Mouse (Mus musculus) embryonic facial prominence, embryonic 14.5 days (tissue): ENCODE results near the gene Map7. TPM values are rescaled to one million over a fixed set of nuclear protein-coding genes. Genes with fewer than 3 reads are reported as not detected.

ENCODE experiments used
- ATAC-seq: fragments of 200-750 bp; cut with Nextera tagmentation; 2 replicates; pipeline ENCODE4 v1.8.0; 2017; ENCODE audit warnings: low read depth, moderate number of reproducible peaks, moderate TSS enrichment
- DNase-seq: peaks from one replicate; pipeline ENCODE4 v3.0.0-alpha.2; 2015; ENCODE audit warnings: low spot score
- H3K27ac ChIP-seq: fragments of 300-500 bp; sonication (generic); replicated peaks from 2 replicates; pipeline ENCODE4 v1.5.1; 2014; ENCODE audit warnings: low read depth, mild to moderate bottlenecking, low read length, moderate library complexity
- H3K27me3 ChIP-seq: fragments of 300-500 bp; sonication (generic); replicated peaks from 2 replicates; pipeline ENCODE4 v1.6.1; 2014; ENCODE audit warnings: low read length; ENCODE audit not compliant: control insufficient read depth, insufficient read depth
- H3K36me3 ChIP-seq: fragments of 300-500 bp; sonication (generic); 2 replicates; pipeline ENCODE4 v1.6.1; 2014; ENCODE audit warnings: low read length, mixed read lengths; ENCODE audit not compliant: control insufficient read depth, insufficient read depth
- H3K4me1 ChIP-seq: fragments of 300-500 bp; sonication (generic); 2 replicates; pipeline ENCODE4 v1.6.1; 2014; ENCODE audit warnings: antibody characterized with exemption, low read length; ENCODE audit not compliant: control insufficient read depth, insufficient read depth
- H3K4me2 ChIP-seq: fragments of 300-500 bp; sonication (generic); 2 replicates; pipeline ENCODE4 v1.6.1; 2014; ENCODE audit warnings: low read depth, mild to moderate bottlenecking, low read length, moderate library complexity, mixed read lengths
- H3K4me3 ChIP-seq: fragments of 300-500 bp; sonication (generic); 2 replicates; pipeline ENCODE4 v1.5.1; 2014; ENCODE audit warnings: low read depth, mild to moderate bottlenecking, low read length
- H3K9ac ChIP-seq: fragments of 300-500 bp; sonication (generic); 2 replicates; pipeline ENCODE4 v1.6.1; 2014; ENCODE audit warnings: low read depth, mild to moderate bottlenecking, low read length, moderate library complexity, mixed read lengths
- H3K9me3 ChIP-seq: fragments of 300-500 bp; sonication (generic); 2 replicates; pipeline ENCODE4 v1.6.1; 2016; ENCODE audit warnings: low read length; ENCODE audit not compliant: control insufficient read depth
- WGBS: fragments of 180-500 bp; shearing (Covaris S2); extraction: QIAGEN DNeasy Blood & Tissue Kit; methylation state at CpG from one replicate; pipeline ENCODE4 v1.1.7; 2014; 5-methylcytosine and 5-hydroxymethylcytosine counted together
- polyA plus RNA-seq: library from polyadenylated mRNA; unstranded; fragments of >200 nt; fragmentation: Nextera tagmentation; extraction: Ambion mirVana; gene quantifications from 2 replicates; pipeline ENCODE4 v1.2.1, GENCODE M21; 2014

Map7 gene
- polyA plus RNA-seq, 1 experiment from 2014 or later = 10.0 TPM

GRCm38 (mm10) chr10:20171756-20172155 lies 23.5 kb downstream of the Map7 start:
- H3K4me2 ChIP-seq = no peak overlapping the region
- 45% methylated on average over 4 of the region's 4 CpGs for WGBS
- no peak overlapping the region for H3K27ac ChIP-seq
- no peaks in the 10 kb centered on the region for H3K36me3 ChIP-seq
- no peak overlapping the region for H3K4me3 ChIP-seq
- DNase-seq (no peak), ATAC-seq (no peak)
- H3K9me3 ChIP-seq = no peaks in the 10 kb centered on the region
- H3K27me3 ChIP-seq = no peaks in the 10 kb centered on the region
- H3K4me1 ChIP-seq = peaks cover 15% of the 10 kb centered on the region
- H3K9ac ChIP-seq = no peak overlapping the region

- no peaks in the 10 kb centered on the region for H3K36me3 ChIP-seq
- H3K27ac ChIP-seq = no peak overlapping the region
- no peak for ATAC-seq
- H3K4me3 ChIP-seq = no peak overlapping the region
- DNase-seq = peak; percentile 75
- H3K4me2 ChIP-seq = no peak overlapping the region
- no peaks in the 10 kb centered on the region for H3K9me3 ChIP-seq
- H3K27me3 ChIP-seq = no peaks in the 10 kb centered on the region
- WGBS = 65% methylated on average over 3 of the region's 4 CpGs
- no peak overlapping the region for H3K9ac ChIP-seq
- H3K4me1 ChIP-seq = peaks cover 15% of the 10 kb centered on the region
Measured at GRCm38 (mm10) chr10:20173733-20174132, 25.5 kb downstream of the Map7 start.

DNA sequence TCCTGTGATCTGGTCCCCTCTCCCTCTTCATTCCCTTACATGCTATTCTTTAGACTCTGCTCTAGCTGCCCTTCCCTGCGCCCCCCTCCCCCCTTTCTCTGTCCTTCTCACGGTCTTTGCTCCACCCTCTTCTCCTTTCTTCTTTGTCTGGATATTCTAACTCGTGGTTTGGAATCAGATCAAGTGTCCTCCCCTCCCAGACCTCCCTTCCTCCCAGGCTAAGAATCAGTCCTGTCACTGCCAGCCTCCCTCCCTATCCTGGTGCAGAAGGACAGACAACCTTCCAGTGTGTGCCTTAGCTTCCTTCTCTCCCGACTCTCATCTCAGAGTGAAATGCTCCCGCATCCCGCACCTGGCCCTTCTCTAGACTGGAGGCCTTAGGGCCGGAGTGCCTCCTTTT lies 27.8 kb downstream of the Map7 start:
- no peak overlapping the region for H3K27ac ChIP-seq
- ATAC-seq (no peak), DNase-seq (no peak)
- H3K9me3 ChIP-seq = no peaks in the 10 kb centered on the region
- no peaks in the 10 kb centered on the region for H3K27me3 ChIP-seq
- WGBS = 57% methylated on average over 7 of the region's 7 CpGs
- H3K4me2 ChIP-seq = no peak overlapping the region
- no peak overlapping the region for H3K9ac ChIP-seq
- no peaks in the 10 kb centered on the region for H3K36me3 ChIP-seq
- peaks cover 3% of the 10 kb centered on the region for H3K4me1 ChIP-seq
- H3K4me3 ChIP-seq = no peak overlapping the region

- peak; percentile 84 for DNase-seq
- Histone ChIP-seq H3K4me1 (peaks cover 8% of the 10 kb centered on the region; the same call in 1 of the 2 replicates), H3K9ac (no peak overlapping the region), H3K4me2 (no peak overlapping the region), H3K36me3 (no peaks in the 10 kb centered on the region), H3K27me3 (no peaks in the 10 kb centered on the region), H3K27ac (no peak overlapping the region), H3K4me3 (no peak overlapping the region), H3K9me3 (no peaks in the 10 kb centered on the region)
- 34% methylated on average over 12 of the region's 12 CpGs for WGBS
- peak; percentile 86 for ATAC-seq
Measured at GRCm38 (mm10) chr10:20178807-20179605, 30.7 kb downstream of the Map7 start.

DNA sequence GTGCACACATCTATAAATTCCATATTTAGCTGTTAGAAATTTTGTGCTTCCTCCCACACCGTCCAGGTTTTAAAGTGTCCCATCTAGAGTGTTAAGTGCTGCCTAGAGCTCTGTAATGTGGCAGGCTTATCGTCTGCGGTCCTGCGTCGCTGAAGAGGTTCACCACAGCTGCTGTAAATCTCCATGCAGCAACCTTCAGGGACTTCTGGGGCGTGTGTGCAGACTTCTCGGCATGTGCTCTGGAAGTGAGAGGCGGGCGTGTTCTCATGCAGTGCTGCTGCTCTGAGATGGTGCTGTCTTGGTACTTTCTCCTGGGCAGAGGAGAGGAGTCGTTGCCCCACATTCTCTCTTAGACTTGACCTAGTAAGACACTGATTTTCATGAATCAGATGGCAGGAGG lies 32.9 kb downstream of the Map7 start:
- H3K36me3 ChIP-seq = no peaks in the 10 kb centered on the region
- peak; percentile 41 for DNase-seq
- no peak for ATAC-seq
- H3K9ac ChIP-seq = no peak overlapping the region
- H3K9me3 ChIP-seq = no peaks in the 10 kb centered on the region
- H3K27ac ChIP-seq = no peak overlapping the region
- no peak overlapping the region for H3K4me2 ChIP-seq
- H3K4me3 ChIP-seq = no peak overlapping the region
- peaks cover 8% of the 10 kb centered on the region; the same call in 1 of the 2 replicates for H3K4me1 ChIP-seq
- no peaks in the 10 kb centered on the region for H3K27me3 ChIP-seq
- WGBS = 30% methylated on average over 10 of the region's 10 CpGs

DNA sequence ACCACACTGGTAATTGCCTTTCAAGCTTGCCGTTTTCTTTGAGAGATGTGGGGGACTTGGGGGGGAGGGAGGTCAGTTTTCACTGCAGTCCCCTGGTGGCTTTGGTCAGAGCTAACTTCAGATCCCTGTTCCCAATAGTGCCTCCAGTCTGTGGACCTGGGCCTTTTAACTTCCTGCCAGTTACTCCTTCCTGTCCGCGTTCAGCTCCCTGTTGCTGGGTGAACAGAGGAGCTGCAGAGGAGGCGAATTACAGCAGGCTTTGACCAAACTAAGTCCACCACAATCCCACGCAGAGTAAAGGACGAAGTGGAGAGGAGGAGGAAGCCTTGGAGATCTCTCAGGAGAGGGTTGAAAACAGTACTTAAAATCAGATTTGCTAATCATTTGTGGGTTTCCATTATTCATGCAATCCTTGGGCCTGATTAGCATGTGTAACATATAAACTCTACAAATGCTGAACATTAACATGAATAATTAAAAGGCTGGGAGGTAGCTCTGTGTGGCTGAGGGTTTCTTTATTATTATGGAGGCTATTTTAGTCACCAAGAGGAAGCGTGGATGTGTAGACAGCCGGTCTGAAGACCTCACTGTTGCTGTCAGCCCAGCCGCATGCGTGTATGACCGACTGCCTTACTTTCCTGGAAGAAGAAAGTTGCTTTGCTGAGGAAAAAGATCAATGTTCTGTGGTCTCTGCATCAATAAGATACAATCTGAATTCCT lies 33.6 kb downstream of the Map7 start:
- peaks cover 8% of the 10 kb centered on the region; the same call in 1 of the 2 replicates for H3K4me1 ChIP-seq
- H3K9ac ChIP-seq = no peak overlapping the region
- H3K4me2 ChIP-seq = no peak overlapping the region
- H3K9me3 ChIP-seq = no peaks in the 10 kb centered on the region
- DNase-seq = no peak
- H3K27me3 ChIP-seq = no peaks in the 10 kb centered on the region
- H3K36me3 ChIP-seq = no peaks in the 10 kb centered on the region
- WGBS = 36% methylated on average over 11 of the region's 11 CpGs
- no peak overlapping the region for H3K4me3 ChIP-seq
- ATAC-seq = no peak
- no peak overlapping the region for H3K27ac ChIP-seq

- no peak overlapping the region for H3K4me3 ChIP-seq
- 64% methylated on average over 4 of the region's 4 CpGs for WGBS
- H3K9ac ChIP-seq = no peak overlapping the region
- no peak for DNase-seq
- no peaks in the 10 kb centered on the region for H3K36me3 ChIP-seq
- no peak overlapping the region for H3K4me2 ChIP-seq
- no peaks in the 10 kb centered on the region for H3K27me3 ChIP-seq
- H3K9me3 ChIP-seq = no peaks in the 10 kb centered on the region
- no peak overlapping the region for H3K27ac ChIP-seq
- no peak for ATAC-seq
- 0 out of 2 replicates have a peak, but pooled peaks cover 8% of the 10 kb centered on the region for H3K4me1 ChIP-seq
Measured at GRCm38 (mm10) chr10:20184326-20184725, 36.1 kb downstream of the Map7 start.

- Histone ChIP-seq H3K4me1 (0 out of 2 replicates have a peak, but pooled peaks cover 8% of the 10 kb centered on the region), H3K4me3 (no peak overlapping the region), H3K36me3 (no peaks in the 10 kb centered on the region), H3K4me2 (no peak overlapping the region), H3K27ac (no peak overlapping the region), H3K9ac (no peak overlapping the region), H3K27me3 (no peaks in the 10 kb centered on the region), H3K9me3 (no peaks in the 10 kb centered on the region)
- peak; percentile 22 for DNase-seq
- ATAC-seq = 0 out of 2 replicates have a peak, but pooled peaks have one; percentile 44
- WGBS = 70% methylated on average over 4 of the region's 4 CpGs
Measured at GRCm38 (mm10) chr10:20185264-20185663, 37.0 kb downstream of the Map7 start.
